Mouse (Mus musculus) heart, postnatal 36 days (tissue): Measurements from ENCODE around the gene Gpr75. TPM values are rescaled to one million over a fixed set of nuclear protein-coding genes. Genes with fewer than 3 reads are reported as not detected.

Source experiments
- DNase-seq, 2 experiments: peaks; one replicate each; pipeline ENCODE4 v3.0.0; 2021 to 2022
- intact Hi-C: fragments of 180-260 bp; cut with DNase I; formaldehyde crosslinking; loops from one replicate; pipeline ENCODE4 v1.15.1; 2025
- total RNA-seq, 2 experiments: library from RNA; stranded (reverse); gene quantifications; 2 replicates each; pipeline ENCODE4 v1.2.3; 2021

Gpr75 gene
- total RNA-seq, result under 1 TPM in 1 of 2 experiments, not detected in 1; 0.17 TPM

GRCm38 (mm10) chr11:30885171-30885871 is at the start of gene Gpr75, which contains the start of gene Asb3:
Gpr75 (plus strand) TSS chr11:30885358.
Asb3 (plus strand) TSS chr11:30885416.
- peak; percentile 42 to 46 for DNase-seq
- intact Hi-C loops, result no loop called here

GRCm38 (mm10) chr11:30838793-30839192 is 46.4 kb upstream of the Gpr75 start:
- no peak for DNase-seq
- intact Hi-C loops, result no loop called here

GRCm38 (mm10) chr11:30844355-30844754 is 40.8 kb upstream of the Gpr75 start:
- intact Hi-C loops, result no loop called here
- DNase-seq, result no peak

DNA sequence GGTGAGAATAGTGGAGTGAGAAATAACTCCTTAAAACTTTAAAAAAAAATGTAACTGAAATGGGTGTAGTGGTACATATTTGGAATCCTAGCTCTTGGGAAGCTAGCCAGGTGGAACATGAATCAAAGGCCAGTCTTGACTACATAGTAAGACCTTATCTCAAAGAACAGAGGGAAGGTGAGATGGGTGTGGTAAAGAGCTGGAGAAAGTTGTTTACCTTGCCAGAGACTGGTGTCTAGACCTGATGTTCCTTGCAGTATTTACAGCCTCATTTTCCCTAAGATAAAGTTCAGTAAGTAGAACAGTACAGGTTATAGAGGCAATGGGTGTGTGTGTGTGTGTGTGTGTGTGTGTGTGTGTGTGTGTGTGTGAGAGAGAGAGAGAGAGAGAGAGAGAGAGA is 12.7 kb upstream of the Gpr75 start:
- DNase-seq, result no peak
- intact Hi-C loops, result no loop called here

DNA sequence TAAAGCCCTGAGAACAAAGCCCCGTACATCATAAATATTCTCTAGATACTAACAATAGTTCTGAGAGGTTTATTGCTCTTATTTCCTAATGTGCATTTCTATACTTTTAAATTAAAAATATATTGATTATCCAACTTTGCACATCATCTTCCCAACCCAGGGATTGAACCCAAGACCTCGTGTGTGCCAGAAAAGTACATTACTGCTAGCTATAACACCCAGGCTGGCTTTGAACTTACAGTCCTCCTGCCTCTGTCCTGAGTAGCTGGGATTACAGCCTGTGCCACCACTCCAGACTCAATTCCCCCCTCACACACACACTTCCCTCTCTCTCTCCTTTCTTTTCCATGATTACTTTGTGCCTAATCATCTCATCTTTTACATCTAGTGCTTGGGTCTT is 3.0 kb downstream of the Gpr75 start:
- intact Hi-C loops, result no loop called here
- no peak for DNase-seq

DNA sequence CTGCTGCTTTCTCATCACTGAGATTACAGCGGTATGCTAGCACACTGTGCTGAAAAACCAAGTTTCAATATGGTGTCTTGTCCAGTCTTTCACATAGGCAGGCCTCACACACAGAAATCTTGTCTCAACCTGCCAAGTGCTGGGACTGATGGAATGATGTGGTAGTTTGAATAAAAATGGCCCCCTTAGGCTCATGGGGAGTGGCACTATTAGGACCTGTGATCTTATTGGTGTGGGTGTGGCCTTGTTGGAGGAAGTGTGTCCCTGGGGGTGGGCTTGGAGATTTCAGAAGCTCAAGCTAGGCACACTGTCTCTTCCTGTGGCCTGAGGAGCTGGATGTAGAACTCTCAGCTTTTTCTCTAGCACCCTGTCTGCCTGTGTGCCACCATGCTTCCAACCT is 11.0 kb downstream of the Gpr75 start:
- no peak for DNase-seq
- intact Hi-C loops, result no loop called here

DNA sequence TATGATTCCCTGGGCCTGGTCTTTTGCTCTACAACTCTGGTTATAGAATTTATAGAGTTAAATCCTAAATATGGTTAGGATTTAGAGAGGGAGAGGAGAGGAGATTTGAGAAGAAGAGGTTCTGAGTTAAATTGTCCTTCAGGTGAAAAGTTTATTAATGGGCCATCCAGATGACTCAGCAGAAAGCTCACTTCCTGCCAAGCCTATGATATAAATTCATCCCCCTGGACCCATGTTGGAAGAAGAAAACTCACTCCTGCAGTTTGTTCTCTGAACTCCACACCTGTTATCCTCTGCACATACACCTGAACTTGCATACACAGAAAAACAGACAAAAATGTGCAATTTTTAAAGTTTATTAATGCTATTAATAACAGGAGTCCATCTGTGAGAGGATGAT is 14.2 kb downstream of the Gpr75 start:
- intact Hi-C loops, result no loop called here
- no peak for DNase-seq

- intact Hi-C loops, result no loop called here
- no peak for DNase-seq
Measured at GRCm38 (mm10) chr11:30912311-30912710, 27.2 kb downstream of the Gpr75 start.

- DNase-seq, result no peak
- intact Hi-C loops, result no loop called here
Measured at GRCm38 (mm10) chr11:30920641-30921040, 35.5 kb downstream of the Gpr75 start.

GRCm38 (mm10) chr11:30923283-30923682 is 38.1 kb downstream of the Gpr75 start:
- intact Hi-C loops, result no loop called here

GRCm38 (mm10) chr11:30928079-30928478 is 42.9 kb downstream of the Gpr75 start:
- intact Hi-C loops, result no loop called here
- DNase-seq, result no peak

More at GRCm38 (mm10) chr11:30923283-30923682, 38.1 kb downstream of the Gpr75 start:
- DNase-seq, result no peak

- intact Hi-C loops, result no loop called here
Measured at GRCm38 (mm10) chr11:30928498-30928897, 43.3 kb downstream of the Gpr75 start.

More at GRCm38 (mm10) chr11:30928498-30928897, 43.3 kb downstream of the Gpr75 start:
- DNase-seq, result no peak

Other genes with a start within 250 kb of the Gpr75 start
- 10 to 100 TPM; 85.1 to 91.6 TPM for gene Acyp2, start 235.8 kb upstream of the Gpr75 start, total RNA-seq
- 100 to 1,000 TPM; 215 to 267 TPM for gene Psme4, start 113.6 kb upstream of the Gpr75 start, total RNA-seq
- gene Asb3, start 58 bp downstream of the Gpr75 start, total RNA-seq, result 1 to 10 TPM; 7.2 to 9.6 TPM
- gene Erlec1, start 69.0 kb downstream of the Gpr75 start, total RNA-seq, result 10 to 100 TPM; 39.7 to 42.6 TPM
- gene Chac2, start 101.0 kb downstream of the Gpr75 start, total RNA-seq, result 10 to 100 TPM; 18.9 to 27.6 TPM